Mouse (Mus musculus): ENCODE measurements around the gene Sptbn1.

Sptbn1 gene

DNA sequence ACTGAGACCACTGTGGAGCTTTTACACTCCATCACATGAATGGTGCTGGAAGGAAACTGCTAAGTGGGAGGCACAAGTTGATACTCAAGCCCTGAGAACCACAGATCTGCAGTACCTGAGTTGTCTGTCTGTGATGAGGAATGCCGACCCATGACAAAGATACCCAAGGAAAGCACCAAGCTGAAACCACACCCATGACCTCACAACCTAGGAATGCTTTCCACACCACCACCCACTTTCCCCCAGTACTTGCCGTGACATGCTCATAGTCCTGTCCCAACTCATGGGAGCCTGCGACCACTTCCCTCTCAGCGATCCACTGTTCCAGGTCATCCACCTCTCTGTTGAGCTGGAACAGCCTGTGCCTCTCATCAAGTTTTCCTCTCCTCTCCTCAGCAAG, 149.9 kb downstream of the Sptbn1 start:
- DNase-seq: no peak

DNA sequence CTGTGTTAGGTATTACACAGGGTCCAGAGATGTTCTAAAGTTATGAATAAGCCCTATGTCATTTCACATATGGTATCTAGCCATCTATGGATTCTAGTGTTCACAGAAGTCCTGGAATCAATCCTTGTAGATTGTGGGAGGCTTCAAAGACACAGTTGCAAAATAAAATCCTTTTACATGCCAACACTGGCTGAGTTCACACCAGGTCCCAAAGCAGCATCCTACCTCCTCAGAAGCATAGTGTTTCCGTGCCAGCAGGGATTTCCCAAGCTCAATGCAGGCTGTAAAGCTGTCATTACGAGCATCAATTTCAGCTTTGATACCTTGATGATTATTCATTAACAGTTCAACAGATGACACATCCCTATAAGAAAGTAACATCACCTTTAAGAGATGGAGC, 154.3 kb downstream of the Sptbn1 start:
- DNase-seq: no peak

DNA sequence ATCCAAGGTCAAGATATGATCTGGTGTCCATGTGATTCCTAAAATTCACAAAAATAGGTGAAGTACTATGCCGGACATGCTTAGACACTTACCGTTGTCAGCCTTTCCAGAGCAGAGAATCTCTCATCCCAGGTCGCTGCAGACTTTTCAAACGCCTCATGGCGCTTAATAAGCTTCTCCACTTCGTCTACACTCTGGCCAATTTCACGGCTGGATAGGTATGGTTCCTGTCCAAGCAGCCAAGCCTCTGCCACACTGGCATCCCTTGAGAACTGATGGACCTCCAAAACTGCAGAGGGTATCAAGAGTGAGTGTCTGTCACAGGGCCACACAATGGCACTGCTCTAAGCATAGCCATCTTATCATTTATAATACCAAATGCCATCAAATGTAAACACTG, 157.3 kb downstream of the Sptbn1 start:
- no peak for DNase-seq

DNA sequence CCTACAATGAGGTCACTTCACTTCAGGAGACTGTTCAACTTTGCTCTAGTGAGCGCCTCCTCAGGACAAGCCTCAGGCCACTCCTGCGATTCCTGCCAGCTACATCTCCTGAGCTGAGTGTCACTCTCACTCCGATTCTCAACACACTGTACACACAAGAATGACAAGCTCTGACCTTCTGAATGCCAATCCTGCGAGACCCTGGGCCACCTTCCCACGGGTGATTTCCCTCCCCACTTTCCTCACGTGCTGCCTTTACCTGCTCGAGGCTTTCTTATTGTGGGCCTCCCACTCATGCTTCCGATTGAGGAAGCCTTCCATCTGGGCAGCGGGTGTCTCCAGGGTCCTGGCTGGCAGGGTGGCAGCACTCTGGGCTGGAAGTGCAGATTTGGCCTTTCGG, 163.8 kb downstream of the Sptbn1 start:
- no peak for DNase-seq

DNA sequence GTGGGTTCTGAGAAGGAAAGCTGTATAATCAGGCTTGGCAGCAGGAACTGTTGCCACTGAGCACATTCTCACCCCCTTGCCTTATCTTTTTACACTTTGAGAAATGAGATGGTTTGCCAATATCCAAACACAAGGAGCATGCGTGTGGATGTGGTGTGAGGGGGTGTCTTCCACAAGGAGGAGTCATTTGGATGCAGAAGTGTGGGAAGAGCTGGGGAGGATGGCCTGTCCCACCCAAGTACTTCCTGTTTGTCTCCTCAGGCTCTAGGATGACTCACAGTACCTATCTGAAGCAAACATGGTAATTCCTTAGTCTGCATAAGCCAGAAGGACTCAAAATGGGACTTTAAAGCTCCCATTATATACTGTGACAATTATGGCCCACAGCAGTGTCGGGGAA, 165.4 kb downstream of the Sptbn1 start:
- no peak for DNase-seq

DNA sequence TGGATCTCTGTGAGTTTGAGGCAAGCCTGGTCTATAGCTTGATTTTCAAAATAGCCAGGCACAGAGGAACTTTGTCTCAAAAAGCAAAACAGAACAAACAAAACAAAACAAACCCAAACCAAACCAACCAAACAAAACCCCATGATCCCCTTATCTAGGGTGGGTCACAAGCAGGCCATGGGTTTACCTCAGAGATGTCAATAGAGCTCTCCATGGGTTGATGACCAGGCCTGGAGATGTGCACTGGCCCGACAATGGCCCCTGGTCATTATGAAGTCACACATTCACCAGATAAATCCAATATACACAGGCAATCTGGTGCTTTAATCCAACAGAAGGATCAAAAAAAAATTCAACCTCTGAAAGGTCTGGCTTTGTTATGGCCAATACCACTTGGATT, 166.2 kb downstream of the Sptbn1 start:
- no peak for DNase-seq

DNA sequence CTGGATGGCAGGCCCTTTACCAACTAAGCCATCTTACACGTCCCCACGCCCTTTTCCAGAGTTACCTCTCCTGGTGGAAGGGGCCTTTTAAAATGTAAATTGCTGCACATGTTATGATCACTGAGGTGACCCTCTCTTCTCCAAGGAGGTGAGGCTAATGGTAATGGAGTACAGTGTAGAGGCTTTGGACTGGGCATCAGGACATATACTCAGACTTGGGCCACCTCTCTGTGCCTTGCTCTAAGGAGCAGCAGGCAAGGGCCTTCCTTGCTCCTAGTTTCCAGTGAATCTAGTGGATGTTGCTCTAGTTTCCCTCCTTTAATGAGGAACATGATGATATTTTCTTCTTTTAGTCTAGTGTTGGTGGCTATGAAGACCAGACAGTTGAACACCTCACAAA, 166.8 kb downstream of the Sptbn1 start:
- DNase-seq: no peak

DNA sequence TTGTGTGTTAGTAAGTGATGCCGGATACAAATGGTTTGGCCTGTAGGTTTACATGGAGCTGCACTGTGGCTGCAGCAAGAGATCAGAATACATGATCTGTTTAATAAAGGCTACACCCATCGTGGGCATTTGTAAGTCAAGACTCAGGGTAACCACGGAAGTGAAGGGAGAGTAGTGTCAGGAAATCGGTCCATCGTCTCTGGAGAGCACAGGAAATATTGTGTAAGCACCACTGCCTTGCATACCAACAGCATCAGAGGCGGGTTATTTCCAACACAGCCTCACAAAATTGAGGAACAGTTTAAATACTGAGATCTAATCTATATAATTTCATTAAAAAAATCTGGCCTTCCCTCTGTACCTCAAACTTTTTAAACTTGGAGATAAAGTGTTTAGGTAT, 168.1 kb downstream of the Sptbn1 start:
- no peak for DNase-seq

DNA sequence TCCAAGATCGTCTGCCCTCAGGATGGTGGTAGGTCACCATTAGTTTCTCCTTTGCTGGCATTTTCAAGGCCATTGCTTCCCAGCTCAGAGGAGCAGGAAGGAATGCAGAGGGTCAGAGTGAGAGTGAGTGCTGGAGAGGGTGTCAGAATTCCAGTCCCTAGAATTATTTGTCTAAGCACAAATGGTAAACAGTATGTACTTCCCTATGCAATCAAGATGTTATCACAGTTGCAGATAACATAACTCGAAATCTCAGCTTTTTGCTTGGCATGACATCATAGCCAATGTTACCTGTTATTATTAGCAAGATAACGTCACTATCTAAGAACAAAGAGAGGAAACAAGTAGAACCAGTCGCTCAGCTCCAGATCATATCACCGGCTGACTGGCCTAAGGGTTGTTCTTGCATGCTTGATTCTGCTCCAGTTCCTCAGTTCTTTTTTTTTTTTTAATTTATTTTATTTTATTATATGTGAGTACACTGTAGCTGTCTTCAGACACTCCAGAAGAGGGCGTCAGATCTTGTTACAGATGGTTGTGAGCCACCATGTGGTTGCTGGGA, 172.7 kb downstream of the Sptbn1 start:
- DNase-seq: no peak

DNA sequence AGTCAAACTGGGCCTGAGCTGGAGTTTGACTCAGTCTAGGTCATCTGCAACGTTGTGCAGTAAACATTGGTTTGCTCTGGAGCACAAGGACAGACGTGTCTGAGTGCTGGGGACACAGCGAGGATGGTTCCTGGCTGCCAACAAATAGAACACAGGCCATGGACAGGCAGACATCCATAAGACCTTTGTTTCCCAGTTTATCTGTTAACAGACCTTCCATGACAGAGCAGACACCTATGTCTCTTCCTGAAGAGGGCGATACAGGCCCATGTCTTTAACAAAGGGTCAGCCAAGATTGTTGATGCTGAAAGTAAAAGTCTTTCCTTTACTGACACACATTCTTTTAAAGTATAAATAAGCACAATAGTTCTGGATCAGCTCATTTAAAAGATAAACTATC, 176.1 kb downstream of the Sptbn1 start:
- DNase-seq: peak in 1 of 2 experiments; percentile 19

DNA sequence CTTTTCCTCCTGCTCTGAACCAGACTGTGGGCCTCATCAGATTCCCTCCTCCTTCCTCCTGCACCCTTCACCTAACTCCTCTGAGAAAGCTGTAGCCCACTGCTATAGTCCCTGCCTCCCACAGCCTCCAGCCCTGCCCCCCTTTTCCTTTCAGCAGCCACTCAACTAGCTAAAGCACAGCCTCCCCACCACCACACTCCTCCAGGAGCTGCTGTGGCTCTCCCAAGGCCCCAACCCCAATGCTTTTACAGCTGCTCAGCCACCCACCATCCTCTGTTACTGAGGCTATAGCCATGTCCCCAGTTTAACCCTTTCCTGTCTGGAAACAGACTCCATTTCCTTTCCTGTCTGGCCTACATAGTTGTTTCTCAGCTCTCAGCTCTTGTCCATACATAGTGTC, 182.9 kb downstream of the Sptbn1 start:
- no peak for DNase-seq

DNA sequence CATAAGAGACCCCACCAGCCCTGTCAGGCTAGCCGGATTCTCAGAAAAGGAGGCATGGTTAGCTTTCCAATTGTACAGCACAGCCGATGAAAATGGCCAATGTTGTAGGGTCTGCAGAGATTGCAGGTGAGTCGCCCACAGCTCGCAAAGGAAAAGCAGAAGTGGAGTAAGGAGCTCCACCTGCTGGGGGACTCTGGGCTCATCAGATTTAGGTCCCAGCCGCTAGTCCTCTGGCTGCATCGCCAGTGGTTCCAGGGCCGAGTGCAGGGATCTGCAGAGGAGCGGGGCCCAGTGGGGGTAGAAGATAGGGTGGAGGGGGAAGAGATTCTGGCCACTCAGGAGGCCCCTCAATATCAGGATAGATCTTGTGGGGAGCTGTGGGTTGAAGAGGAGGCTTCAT, 210.7 kb downstream of the Sptbn1 start:
- peak in 1 of 2 experiments; percentile 3 for DNase-seq
